Mouse (Mus musculus) stomach, postnatal 0 days (tissue): ENCODE measurements at regions not wholly inside any gene's neighbourhood (a gene's known extent, or its start where the extent isn't known, plus 50 kb on each side); places are given as distances from the start of the nearest gene placed in this dataset.

ENCODE experiments used
- CTCF ChIP-seq: IDR thresholded peaks from 2 replicates; pipeline ENCODE4 v1.5.1; 2016; ENCODE audit warnings: antibody characterized with exemption, low read depth, mild to moderate bottlenecking, moderate library complexity
- EP300 ChIP-seq: optimal IDR thresholded peaks from 2 replicates; pipeline ENCODE3; 2016; ENCODE audit warnings: antibody characterized with exemption

GRCm38 (mm10) chr2:95443245-95443799, 874.6 kb upstream of the Lrrc4c start:
- TF ChIP-seq CTCF: no peak
- TF ChIP-seq EP300: no peak
